Mouse (Mus musculus) intestine, embryonic 14.5 days (tissue): ENCODE measurements around the gene Gm20911. TPM values are rescaled to one million over a fixed set of nuclear protein-coding genes. Genes with fewer than 3 reads are reported as not detected.
"Not testable (repeated sequence)": the region's sequence is repeated elsewhere in the genome, so short reads cannot be mapped to it uniquely, and the experiment has no call there.

ENCODE experiments used
- ATAC-seq: fragments of 200-750 bp; cut with Nextera tagmentation; replicated peaks from 2 replicates; pipeline ENCODE4 v1.8.0; 2017; ENCODE audit warnings: low read depth, moderate number of reproducible peaks, moderate TSS enrichment, moderate library complexity; ENCODE audit not compliant: low FRiP score, low TSS enrichment
- DNase-seq: peaks from one replicate; pipeline ENCODE4 v3.0.0-alpha.2; 2018; ENCODE audit warnings: low spot score
- H3K27ac ChIP-seq: fragments of 300-500 bp; sonication (generic); 2 replicates; pipeline ENCODE4 v1.5.1; 2014; ENCODE audit warnings: low read depth, mild to moderate bottlenecking, control low read depth
- H3K27me3 ChIP-seq: fragments of 300-500 bp; sonication (generic); replicated peaks from 2 replicates; pipeline ENCODE4 v1.6.1; 2014; ENCODE audit warnings: low read length, control low read depth; ENCODE audit not compliant: control insufficient read depth, insufficient read depth
- H3K36me3 ChIP-seq: fragments of 300-500 bp; sonication (generic); 2 replicates; pipeline ENCODE4 v1.6.1; 2014; ENCODE audit warnings: low read length, control low read depth; ENCODE audit not compliant: control insufficient read depth, insufficient read depth
- H3K4me1 ChIP-seq: fragments of 300-500 bp; sonication (generic); replicated peaks from 2 replicates; pipeline ENCODE4 v1.6.1; 2014; ENCODE audit warnings: low read length, control low read depth, mixed read lengths; ENCODE audit not compliant: control insufficient read depth, insufficient read depth
- H3K4me2 ChIP-seq: fragments of 300-500 bp; sonication (generic); 2 replicates; pipeline ENCODE4 v1.6.1; 2014; ENCODE audit warnings: low read length
- H3K4me3 ChIP-seq: fragments of 300-500 bp; sonication (generic); 2 replicates; pipeline ENCODE4 v1.5.1; 2014; ENCODE audit warnings: low read depth, low read length, control low read depth, mixed read lengths
- H3K9ac ChIP-seq: fragments of 300-500 bp; sonication (generic); 2 replicates; pipeline ENCODE4 v1.6.1; 2014; ENCODE audit warnings: mild to moderate bottlenecking, low read length
- H3K9me3 ChIP-seq: fragments of 300-500 bp; sonication (generic); 2 replicates; pipeline ENCODE4 v1.6.1; 2016; ENCODE audit warnings: low read length, control low read depth; ENCODE audit not compliant: control insufficient read depth
- WGBS: fragments of 180-500 bp; shearing (Covaris S2); extraction: QIAGEN DNeasy Blood & Tissue Kit; methylation state at CpG from one replicate; pipeline ENCODE4 v1.1.7; 2014; 5-methylcytosine and 5-hydroxymethylcytosine counted together
- polyA plus RNA-seq: library from polyadenylated mRNA; unstranded; fragments of >200 nt; fragmentation: Nextera tagmentation; extraction: Ambion mirVana; gene quantifications from 2 replicates; pipeline ENCODE4 v1.2.1, GENCODE M21; 2014

Gene Gm20911
- not detected in 2 replicates for polyA plus RNA-seq

DNA sequence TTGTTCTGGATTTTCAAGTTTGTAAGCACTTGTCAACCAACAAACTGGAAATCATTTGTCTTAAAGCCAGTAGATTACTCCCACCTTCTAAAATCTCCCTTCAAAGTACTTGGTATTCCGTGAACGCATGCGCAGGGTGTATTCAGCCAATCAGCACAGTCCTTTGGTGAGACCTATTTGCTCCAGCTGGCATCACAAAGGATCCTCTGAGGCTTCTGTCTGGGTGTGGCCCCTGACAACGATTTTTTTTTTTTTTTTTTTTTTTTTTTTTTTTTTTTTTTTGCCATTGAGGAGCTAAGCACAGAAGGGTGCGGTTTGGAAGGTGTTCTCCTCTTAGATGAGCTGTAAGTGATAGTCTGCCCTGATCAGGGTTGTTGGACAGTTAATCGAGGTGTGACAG is at the start of gene Gm20911:
TSS of gene Gm20911 (plus strand) at position 301 of the 400 bp plus-strand sequence.
- not testable (repeated sequence) for DNase-seq, H3K4me1 ChIP-seq, H3K4me2 ChIP-seq, H3K4me3 ChIP-seq, ATAC-seq, H3K27me3 ChIP-seq, H3K9ac ChIP-seq, H3K27ac ChIP-seq, H3K36me3 ChIP-seq, H3K9me3 ChIP-seq
- no CpG with 5 or more reads among the region's 6 CpGs for whole genome bisulfite sequencing
